Mouse (Mus musculus): Measurements from ENCODE around the gene Akap8l. TPM values are rescaled to one million over a fixed set of nuclear protein-coding genes. Genes with fewer than 3 reads are reported as not detected.
A peak's percentile ranks its signal among the peaks of the same experiment; 100 is the strongest.

Akap8l gene
- polyA plus RNA-seq, 1 experiment from 2014 or later = 104 TPM

GRCm38 (mm10) chr17:32315560-32315959 lies 34.8 kb downstream of the Akap8l start:
- no peak for ATAC-seq (ENCODE audit: borderline replicate concordance, extremely low read depth, low FRiP score, low TSS enrichment)

GRCm38 (mm10) chr17:32313892-32314291 lies 36.5 kb downstream of the Akap8l start:
- WGBS = 72% methylated on average over 5 of the region's 5 CpGs
- no peak overlapping the region for H3K4me2 ChIP-seq

More at GRCm38 (mm10) chr17:32315560-32315959, 34.8 kb downstream of the Akap8l start:
- 91% methylated on average over 5 of the region's 5 CpGs for WGBS
- Histone ChIP-seq H3K27ac (no peak overlapping the region), H3K4me3 (no peak overlapping the region), H3K9me3 (no peaks in the 10 kb centered on the region), H3K4me1 (peaks cover 14% of the 10 kb centered on the region), H3K4me2 (no peak overlapping the region), H3K36me3 (peaks cover 81% of the 10 kb centered on the region), H3K27me3 (no peaks in the 10 kb centered on the region), H3K9ac (no peak overlapping the region)

DNA sequence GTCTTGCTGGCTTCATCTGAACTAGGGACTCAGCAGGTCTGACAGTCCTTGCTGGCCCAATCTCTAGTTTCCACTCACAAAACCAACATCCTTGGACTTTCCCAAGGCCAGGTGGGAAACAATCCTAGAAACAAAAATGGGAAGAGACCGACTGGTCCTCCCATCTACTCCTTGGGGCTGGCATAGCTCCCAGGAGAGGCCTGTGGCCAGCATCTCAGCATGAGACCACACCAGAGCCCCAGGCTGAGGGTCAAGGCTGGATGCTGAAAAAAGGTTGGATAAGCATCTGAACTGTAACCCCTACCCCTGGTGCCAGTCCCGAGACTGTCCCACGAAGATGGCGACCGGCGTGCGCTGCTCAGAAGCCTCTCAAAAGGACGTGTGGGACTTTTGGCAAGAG lies 37.6 kb downstream of the Akap8l start:
- no peak overlapping the region for H3K27ac ChIP-seq
- no peak overlapping the region for H3K4me2 ChIP-seq
- 94% methylated on average over 8 of the region's 8 CpGs for WGBS
- H3K4me1 ChIP-seq = no peaks in the 10 kb centered on the region
- no peak overlapping the region for H3K9ac ChIP-seq
- no peak for ATAC-seq (ENCODE audit: borderline replicate concordance, extremely low read depth, low FRiP score, low TSS enrichment)
- H3K36me3 ChIP-seq = peaks cover 100% of the 10 kb centered on the region
- no peak overlapping the region for H3K4me3 ChIP-seq
- no peaks in the 10 kb centered on the region for H3K27me3 ChIP-seq
- no peaks in the 10 kb centered on the region for H3K9me3 ChIP-seq

More at GRCm38 (mm10) chr17:32313892-32314291, 36.5 kb downstream of the Akap8l start:
- Histone ChIP-seq H3K36me3 (peaks cover 98% of the 10 kb centered on the region), H3K27me3 (no peaks in the 10 kb centered on the region), H3K27ac (no peak overlapping the region), H3K9ac (no peak overlapping the region), H3K4me1 (peaks cover 5% of the 10 kb centered on the region), H3K9me3 (no peaks in the 10 kb centered on the region), H3K4me3 (no peak overlapping the region)
- no peak for ATAC-seq (ENCODE audit: borderline replicate concordance, extremely low read depth, low FRiP score, low TSS enrichment)

- Histone ChIP-seq H3K36me3 (peaks cover 93% of the 10 kb centered on the region), H3K4me1 (no peaks in the 10 kb centered on the region), H3K4me3 (no peak overlapping the region), H3K9ac (no peak overlapping the region), H3K9me3 (no peaks in the 10 kb centered on the region), H3K27ac (no peak overlapping the region), H3K4me2 (no peak overlapping the region), H3K27me3 (no peaks in the 10 kb centered on the region)
- 84% methylated on average over 4 of the region's 4 CpGs for WGBS
- ATAC-seq (ENCODE audit: borderline replicate concordance, extremely low read depth, low FRiP score, low TSS enrichment) = no peak
Observed at GRCm38 (mm10) chr17:32307963-32308362, 42.4 kb downstream of the Akap8l start.

GRCm38 (mm10) chr17:32298125-32298524 lies 52.3 kb downstream of the Akap8l start:
- 79% methylated on average over 1 of the region's 1 CpGs for WGBS

DNA sequence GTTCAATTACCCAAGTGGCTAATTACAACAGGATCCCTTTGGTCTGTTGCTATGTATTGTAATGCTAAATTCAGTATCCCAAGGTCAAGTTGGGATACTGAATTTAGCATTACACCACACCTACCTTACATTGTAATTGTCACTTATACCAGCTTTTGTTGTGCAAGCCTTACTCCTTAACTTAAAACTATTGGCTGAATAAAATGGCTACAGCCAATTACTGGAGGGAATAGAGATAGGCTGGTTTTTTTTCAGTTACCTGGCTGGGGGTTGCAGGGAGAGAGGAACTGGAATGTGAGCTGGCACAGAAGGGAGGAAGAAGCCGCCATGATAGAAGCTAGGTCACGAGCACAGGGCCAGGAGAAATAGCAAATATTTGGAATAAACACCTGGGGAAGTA lies 54.5 kb downstream of the Akap8l start:
- WGBS = 55% methylated on average over 2 of the region's 2 CpGs
- ATAC-seq (ENCODE audit: borderline replicate concordance, extremely low read depth, low FRiP score, low TSS enrichment) = no peak

More at GRCm38 (mm10) chr17:32298125-32298524, 52.3 kb downstream of the Akap8l start:
- H3K4me3 ChIP-seq = no peak overlapping the region
- H3K4me2 ChIP-seq = no peak overlapping the region
- no peaks in the 10 kb centered on the region for H3K4me1 ChIP-seq
- H3K9me3 ChIP-seq = no peaks in the 10 kb centered on the region
- ATAC-seq (ENCODE audit: borderline replicate concordance, extremely low read depth, low FRiP score, low TSS enrichment) = no peak
- H3K36me3 ChIP-seq = no peaks in the 10 kb centered on the region
- no peak overlapping the region for H3K9ac ChIP-seq
- no peaks in the 10 kb centered on the region for H3K27me3 ChIP-seq
- H3K27ac ChIP-seq = no peak overlapping the region

GRCm38 (mm10) chr17:32295160-32295559 lies 55.2 kb downstream of the Akap8l start:
- no peak for ATAC-seq (ENCODE audit: borderline replicate concordance, extremely low read depth, low FRiP score, low TSS enrichment)
- Histone ChIP-seq H3K9me3 (no peaks in the 10 kb centered on the region), H3K36me3 (no peaks in the 10 kb centered on the region), H3K4me3 (no peak overlapping the region), H3K9ac (no peak overlapping the region), H3K27ac (no peak overlapping the region), H3K4me1 (no peaks in the 10 kb centered on the region), H3K4me2 (no peak overlapping the region), H3K27me3 (no peaks in the 10 kb centered on the region)
- 76% methylated on average over 4 of the region's 4 CpGs for WGBS

More for the DNA sequence above, 54.5 kb downstream of the Akap8l start:
- Histone ChIP-seq H3K4me1 (no peaks in the 10 kb centered on the region), H3K36me3 (no peaks in the 10 kb centered on the region), H3K27me3 (no peaks in the 10 kb centered on the region), H3K4me2 (no peak overlapping the region), H3K27ac (no peak overlapping the region), H3K9ac (no peak overlapping the region), H3K4me3 (no peak overlapping the region), H3K9me3 (no peaks in the 10 kb centered on the region)

DNA sequence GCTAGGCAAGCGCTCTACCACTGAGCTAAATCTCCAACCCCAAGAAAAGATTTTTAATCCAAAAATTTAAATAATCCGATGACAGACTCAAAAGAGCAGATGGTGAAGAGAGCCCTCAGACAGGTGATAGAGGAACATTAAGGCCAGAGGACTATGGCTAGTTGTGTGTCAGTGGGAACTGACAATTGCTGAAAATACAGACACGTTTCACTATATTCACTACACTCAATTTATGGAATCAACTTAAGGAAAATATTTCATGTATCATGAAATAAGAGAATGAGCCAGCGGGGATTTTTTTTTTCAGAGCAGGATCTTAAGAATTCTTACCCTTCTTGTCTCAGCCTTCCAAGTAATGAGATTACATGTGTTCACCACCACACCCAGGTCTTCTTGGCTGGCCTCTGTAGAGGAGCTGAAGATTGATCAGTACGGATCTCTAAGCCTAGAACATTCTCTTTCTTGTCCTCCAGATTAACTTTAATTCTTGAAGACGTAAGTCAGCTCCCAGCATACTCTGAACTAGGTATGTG lies 65.2 kb downstream of the Akap8l start:
- Histone ChIP-seq H3K4me3 (peak overlapping the region; percentile 99), H3K9me3 (no peaks in the 10 kb centered on the region), H3K27me3 (no peaks in the 10 kb centered on the region), H3K4me2 (peak overlapping the region; percentile 65), H3K4me1 (peaks cover 22% of the 10 kb centered on the region), H3K9ac (peak overlapping the region; percentile 98), H3K27ac (peak overlapping the region; percentile 100), H3K36me3 (no peaks in the 10 kb centered on the region)
- ATAC-seq (ENCODE audit: borderline replicate concordance, extremely low read depth, low FRiP score, low TSS enrichment) = no peak
- 38% methylated on average over 6 of the region's 6 CpGs for WGBS

GRCm38 (mm10) chr17:32284262-32285137 lies 65.9 kb downstream of the Akap8l start, which contains the start of gene Brd4:
Gene Brd4 (minus strand): TSS chr17:32284722.
- Histone ChIP-seq H3K27ac (peak within 1 kb of the TSS; percentile 100), H3K4me1 (peaks cover 22% of the 10 kb centered on the region), H3K9ac (peak within 1 kb of the TSS; percentile 98), H3K9me3 (no peaks in the 10 kb centered on the region), H3K36me3 (no peaks in the 10 kb centered on the region), H3K4me3 (peak within 1 kb of the TSS; percentile 99), H3K4me2 (peak within 1 kb of the TSS; percentile 65), H3K27me3 (no peaks in the 10 kb centered on the region)
- under 1% methylated on average over 66 of the region's 100 CpGs for WGBS
- peak; percentile 89 for ATAC-seq (ENCODE audit: borderline replicate concordance, extremely low read depth, low FRiP score, low TSS enrichment)

DNA sequence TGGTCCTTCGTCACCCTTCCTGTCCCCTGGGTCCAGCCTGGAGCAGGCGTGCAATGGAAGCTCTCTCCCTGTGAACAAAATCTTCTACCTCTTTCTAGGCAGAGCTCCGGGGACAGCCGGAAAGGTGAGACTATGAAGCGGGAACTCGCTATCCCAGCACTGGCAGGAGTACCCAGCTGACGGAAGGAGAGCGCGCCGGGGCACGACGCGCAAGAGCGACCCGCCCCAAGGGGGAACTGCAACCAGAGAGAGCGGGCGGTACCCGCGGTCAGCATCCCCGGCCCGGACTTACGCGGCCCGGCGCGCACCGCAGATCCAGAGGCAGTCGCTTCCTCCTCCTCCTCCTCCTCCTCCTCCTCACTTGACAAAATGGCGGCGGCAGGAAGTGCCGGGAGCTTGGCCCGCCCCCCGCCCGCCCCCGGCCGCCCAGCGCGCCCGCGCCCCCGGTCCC lies 66.6 kb downstream of the Akap8l start:
- WGBS = 0% methylated on average over 21 of the region's 41 CpGs
- peak overlapping the region; percentile 99 for H3K4me3 ChIP-seq
- ATAC-seq (ENCODE audit: borderline replicate concordance, extremely low read depth, low FRiP score, low TSS enrichment) = peak; percentile 79
- H3K9me3 ChIP-seq = no peaks in the 10 kb centered on the region
- H3K9ac ChIP-seq = peak overlapping the region; percentile 98
- peaks cover 22% of the 10 kb centered on the region for H3K4me1 ChIP-seq
- no peaks in the 10 kb centered on the region for H3K27me3 ChIP-seq
- H3K27ac ChIP-seq = peak overlapping the region; percentile 100
- peak overlapping the region; percentile 65 for H3K4me2 ChIP-seq
- H3K36me3 ChIP-seq = no peaks in the 10 kb centered on the region

- WGBS = 5% methylated on average over 7 of the region's 7 CpGs
- Histone ChIP-seq H3K4me3 (peak overlapping the region; percentile 99), H3K27ac (peak overlapping the region; percentile 100), H3K4me2 (peak overlapping the region; percentile 65), H3K27me3 (no peaks in the 10 kb centered on the region), H3K9ac (peak overlapping the region; percentile 98), H3K4me1 (peaks cover 22% of the 10 kb centered on the region), H3K9me3 (no peaks in the 10 kb centered on the region), H3K36me3 (no peaks in the 10 kb centered on the region)
- no peak for ATAC-seq (ENCODE audit: borderline replicate concordance, extremely low read depth, low FRiP score, low TSS enrichment)
Observed at GRCm38 (mm10) chr17:32283341-32283740, 67.1 kb downstream of the Akap8l start.
